Mouse (Mus musculus) midbrain, embryonic 12.5 days (tissue): ENCODE data around the gene Fgg. TPM values are rescaled to one million over a fixed set of nuclear protein-coding genes. Genes with fewer than 3 reads are reported as not detected.

ENCODE experiments used
- ATAC-seq: fragments of 200-750 bp; cut with Nextera tagmentation; 2 replicates; pipeline ENCODE4 v1.8.0; 2017; ENCODE audit warnings: low read depth, moderate TSS enrichment, moderate library complexity; ENCODE audit not compliant: low FRiP score
- H3K27ac ChIP-seq: fragments of 300-500 bp; sonication (generic); replicated peaks from 2 replicates; pipeline ENCODE4 v1.5.1; 2016; ENCODE audit warnings: mild to moderate bottlenecking
- H3K27me3 ChIP-seq: fragments of 300-500 bp; sonication (generic); 2 replicates; pipeline ENCODE4 v1.6.1; 2016; ENCODE audit warnings: mild to moderate bottlenecking
- H3K36me3 ChIP-seq: fragments of 300-500 bp; sonication (generic); 2 replicates; pipeline ENCODE4 v1.6.1; 2016
- H3K4me1 ChIP-seq: fragments of 300-500 bp; sonication (generic); 2 replicates; pipeline ENCODE4 v1.6.1; 2016
- H3K4me2 ChIP-seq: fragments of 300-500 bp; sonication (generic); replicated peaks from 2 replicates; pipeline ENCODE4 v1.6.1; 2016; ENCODE audit warnings: mild to moderate bottlenecking, moderate library complexity
- H3K4me3 ChIP-seq: fragments of 300-500 bp; sonication (generic); 2 replicates; pipeline ENCODE4 v1.5.1; 2016; ENCODE audit warnings: mild to moderate bottlenecking
- H3K9ac ChIP-seq: fragments of 300-500 bp; sonication (generic); replicated peaks from 2 replicates; pipeline ENCODE4 v1.6.1; 2016; ENCODE audit warnings: mild to moderate bottlenecking, moderate library complexity
- H3K9me3 ChIP-seq: fragments of 300-500 bp; sonication (generic); 2 replicates; pipeline ENCODE4 v1.6.1; 2016; ENCODE audit warnings: mild to moderate bottlenecking
- WGBS: fragments of 180-500 bp; shearing (Covaris S2); methylation state at CpG from one replicate; pipeline ENCODE4 v1.1.7; 2016; 5-methylcytosine and 5-hydroxymethylcytosine counted together
- polyA plus RNA-seq: library from polyadenylated mRNA; unstranded; fragments of >200 nt; fragmentation: Nextera tagmentation; extraction: Ambion mirVana; gene quantifications from 2 replicates; pipeline ENCODE4 v1.2.1, GENCODE M21; 2016

The Fgg gene
- polyA plus RNA-seq, 1 experiment from 2014 or later: not detected

GRCm38 (mm10) chr3:83030331-83030730 is 22.8 kb downstream of the Fgg start:
- Histone ChIP-seq H3K9me3 (no peaks in the 10 kb centered on the region), H3K4me3 (no peak overlapping the region), H3K9ac (no peak overlapping the region), H3K4me2 (no peak overlapping the region), H3K4me1 (0 out of 2 replicates have a peak, but pooled peaks cover 3% of the 10 kb centered on the region), H3K27me3 (no peaks in the 10 kb centered on the region), H3K36me3 (no peaks in the 10 kb centered on the region), H3K27ac (no peak overlapping the region)
- WGBS: 78% methylated on average over 4 of the region's 4 CpGs
- no peak for ATAC-seq

GRCm38 (mm10) chr3:83032746-83033308 is 25.3 kb downstream of the Fgg start:
- peak; percentile 54; the same call in 1 of the 2 replicates for ATAC-seq
- H3K4me3 ChIP-seq: peak overlapping the region; percentile 13; the same call in 1 of the 2 replicates
- H3K27me3 ChIP-seq: no peaks in the 10 kb centered on the region
- 40% methylated on average over 13 of the region's 13 CpGs for WGBS
- no peak overlapping the region for H3K9ac ChIP-seq
- H3K4me1 ChIP-seq: 0 out of 2 replicates have a peak, but pooled peaks cover 3% of the 10 kb centered on the region
- no peaks in the 10 kb centered on the region for H3K9me3 ChIP-seq
- no peak overlapping the region for H3K27ac ChIP-seq
- H3K4me2 ChIP-seq: peak overlapping the region; percentile 38
- H3K36me3 ChIP-seq: no peaks in the 10 kb centered on the region

GRCm38 (mm10) chr3:83033801-83034200 is 26.3 kb downstream of the Fgg start:
- Histone ChIP-seq H3K36me3 (no peaks in the 10 kb centered on the region), H3K9ac (no peak overlapping the region), H3K27me3 (no peaks in the 10 kb centered on the region), H3K4me3 (no peak overlapping the region), H3K4me1 (0 out of 2 replicates have a peak, but pooled peaks cover 3% of the 10 kb centered on the region), H3K27ac (no peak overlapping the region), H3K4me2 (no peak overlapping the region), H3K9me3 (no peaks in the 10 kb centered on the region)
- no peak for ATAC-seq
- 78% methylated on average over 8 of the region's 8 CpGs for WGBS

- no peaks in the 10 kb centered on the region for H3K4me1 ChIP-seq
- no peak overlapping the region for H3K4me3 ChIP-seq
- H3K9ac ChIP-seq: no peak overlapping the region
- no peak for ATAC-seq
- no peak overlapping the region for H3K4me2 ChIP-seq
- no peaks in the 10 kb centered on the region for H3K27me3 ChIP-seq
- no peaks in the 10 kb centered on the region for H3K36me3 ChIP-seq
- no peak overlapping the region for H3K27ac ChIP-seq
- H3K9me3 ChIP-seq: no peaks in the 10 kb centered on the region
- 79% methylated on average over 2 of the region's 2 CpGs for WGBS
Observed at GRCm38 (mm10) chr3:83038865-83039264, 31.3 kb downstream of the Fgg start.

- ATAC-seq: no peak
- Histone ChIP-seq H3K4me1 (no peaks in the 10 kb centered on the region), H3K4me2 (no peak overlapping the region), H3K9me3 (no peaks in the 10 kb centered on the region), H3K36me3 (no peaks in the 10 kb centered on the region), H3K27ac (no peak overlapping the region), H3K9ac (no peak overlapping the region), H3K27me3 (no peaks in the 10 kb centered on the region), H3K4me3 (no peak overlapping the region)
- 75% methylated on average over 4 of the region's 4 CpGs for WGBS
Observed at GRCm38 (mm10) chr3:83039666-83040065, 32.1 kb downstream of the Fgg start.

GRCm38 (mm10) chr3:83042451-83042850 is 34.9 kb downstream of the Fgg start:
- Histone ChIP-seq H3K27ac (no peak overlapping the region), H3K4me1 (no peaks in the 10 kb centered on the region), H3K27me3 (no peaks in the 10 kb centered on the region), H3K4me2 (no peak overlapping the region), H3K36me3 (no peaks in the 10 kb centered on the region), H3K9me3 (no peaks in the 10 kb centered on the region), H3K4me3 (no peak overlapping the region), H3K9ac (no peak overlapping the region)
- ATAC-seq: no peak
- 92% methylated on average over 5 of the region's 5 CpGs for WGBS

- Histone ChIP-seq H3K9me3 (no peaks in the 10 kb centered on the region), H3K36me3 (no peaks in the 10 kb centered on the region), H3K4me1 (no peaks in the 10 kb centered on the region), H3K4me2 (no peak overlapping the region), H3K9ac (no peak overlapping the region), H3K4me3 (no peak overlapping the region), H3K27ac (no peak overlapping the region), H3K27me3 (no peaks in the 10 kb centered on the region)
- ATAC-seq: no peak
- WGBS: 85% methylated on average over 11 of the region's 11 CpGs
Observed at GRCm38 (mm10) chr3:83046649-83047048, 39.1 kb downstream of the Fgg start.

- no peak within 1 kb of the TSS for H3K9ac ChIP-seq
- no peak within 1 kb of the TSS for H3K4me2 ChIP-seq
- H3K4me1 ChIP-seq: no peaks in the 10 kb centered on the region
- H3K27ac ChIP-seq: no peak within 1 kb of the TSS
- no peaks in the 10 kb centered on the region for H3K9me3 ChIP-seq
- WGBS: 88% methylated on average over 8 of the region's 8 CpGs
- no peak within 1 kb of the TSS for H3K4me3 ChIP-seq
- H3K36me3 ChIP-seq: no peaks in the 10 kb centered on the region
- no peaks in the 10 kb centered on the region for H3K27me3 ChIP-seq
- ATAC-seq: no peak
Observed at GRCm38 (mm10) chr3:83049680-83050079, 42.2 kb downstream of the Fgg start, which contains the start of gene Fgb. TSS of gene Fgb (minus strand) at chr3:83049863.

GRCm38 (mm10) chr3:83050661-83051060 is 43.1 kb downstream of the Fgg start:
- Histone ChIP-seq H3K9ac (no peak overlapping the region), H3K4me3 (no peak overlapping the region), H3K27ac (no peak overlapping the region), H3K36me3 (no peaks in the 10 kb centered on the region), H3K27me3 (no peaks in the 10 kb centered on the region), H3K9me3 (no peaks in the 10 kb centered on the region), H3K4me1 (no peaks in the 10 kb centered on the region), H3K4me2 (no peak overlapping the region)
- 84% methylated on average over 5 of the region's 5 CpGs for WGBS
- no peak for ATAC-seq

- 84% methylated on average over 5 of the region's 5 CpGs for WGBS
- Histone ChIP-seq H3K9ac (no peak overlapping the region), H3K4me2 (no peak overlapping the region), H3K36me3 (peaks cover 1% of the 10 kb centered on the region; the same call in 1 of the 2 replicates), H3K27me3 (no peaks in the 10 kb centered on the region), H3K4me3 (no peak overlapping the region), H3K9me3 (no peaks in the 10 kb centered on the region), H3K4me1 (peaks cover 10% of the 10 kb centered on the region), H3K27ac (no peak overlapping the region)
- no peak for ATAC-seq
Observed at GRCm38 (mm10) chr3:83052102-83052501, 44.6 kb downstream of the Fgg start.

- Histone ChIP-seq H3K9ac (no peak overlapping the region), H3K27ac (no peak overlapping the region), H3K4me3 (no peak overlapping the region), H3K4me2 (no peak overlapping the region), H3K9me3 (no peaks in the 10 kb centered on the region), H3K4me1 (peaks cover 10% of the 10 kb centered on the region), H3K36me3 (peaks cover 10% of the 10 kb centered on the region), H3K27me3 (no peaks in the 10 kb centered on the region)
- 90% methylated on average over 7 of the region's 7 CpGs for WGBS
- no peak for ATAC-seq
Observed at GRCm38 (mm10) chr3:83053126-83053525, 45.6 kb downstream of the Fgg start.

GRCm38 (mm10) chr3:83053758-83054157 is 46.2 kb downstream of the Fgg start:
- H3K27ac ChIP-seq: no peak overlapping the region
- no peak overlapping the region for H3K9ac ChIP-seq
- no peaks in the 10 kb centered on the region for H3K27me3 ChIP-seq
- 39% methylated on average over 10 of the region's 10 CpGs for WGBS
- peaks cover 10% of the 10 kb centered on the region for H3K4me1 ChIP-seq
- no peak for ATAC-seq
- H3K4me3 ChIP-seq: no peak overlapping the region
- H3K9me3 ChIP-seq: no peaks in the 10 kb centered on the region
- H3K36me3 ChIP-seq: peaks cover 15% of the 10 kb centered on the region
- H3K4me2 ChIP-seq: no peak overlapping the region

GRCm38 (mm10) chr3:83054759-83055158 is 47.2 kb downstream of the Fgg start:
- WGBS: 40% methylated on average over 13 of the region's 13 CpGs
- H3K9ac ChIP-seq: no peak overlapping the region
- ATAC-seq: no peak
- peaks cover 10% of the 10 kb centered on the region for H3K4me1 ChIP-seq
- H3K9me3 ChIP-seq: no peaks in the 10 kb centered on the region
- peaks cover 25% of the 10 kb centered on the region for H3K36me3 ChIP-seq
- H3K4me2 ChIP-seq: peak overlapping the region; percentile 42
- H3K27me3 ChIP-seq: no peaks in the 10 kb centered on the region
- H3K4me3 ChIP-seq: peak overlapping the region; percentile 84
- H3K27ac ChIP-seq: no peak overlapping the region
